Mouse (Mus musculus): ENCODE measurements at regions not wholly inside any gene's neighbourhood (a gene's known extent, or its start where the extent isn't known, plus 50 kb on each side); places are given as distances from the start of the nearest gene placed in this dataset.

DNA sequence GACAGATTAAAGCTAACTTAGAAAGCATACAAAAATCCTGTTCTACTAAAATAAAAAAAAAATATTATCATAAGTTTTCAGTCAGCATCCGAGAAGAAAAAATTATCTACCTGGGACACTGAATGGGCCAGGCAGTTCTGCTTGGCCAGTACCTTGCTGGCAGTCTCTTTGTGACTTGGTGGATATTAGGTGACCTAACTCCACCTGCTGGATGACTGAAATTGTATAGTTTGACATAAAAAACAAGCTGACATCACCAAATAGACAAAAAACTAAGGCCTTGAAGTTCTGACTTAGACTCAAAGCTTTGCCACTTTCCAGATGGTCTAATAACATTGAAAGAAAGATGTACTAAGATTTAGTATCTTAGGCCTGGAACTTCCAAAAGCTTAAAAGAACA lies 791.5 kb upstream of the Alcam start:
- WGBS, result 84% methylated on average over 1 of the region's 1 CpGs
- ATAC-seq (replicated peaks; ENCODE audit: low FRiP score), result no peak
- Histone ChIP-seq H3K4me1 (replicated peaks; ENCODE audit: control insufficient read depth, insufficient read depth, low read length) (no peaks in the 10 kb centered on the region), H3K4me2 (ENCODE audit: low read depth, low read length, severe bottlenecking) (no peak overlapping the region), H3K4me3 (ENCODE audit: low read depth, low read length) (no peak overlapping the region), H3K27ac (ENCODE audit: low read depth, low read length) (no peak overlapping the region), H3K36me3 (ENCODE audit: control insufficient read depth, insufficient read depth, low read length) (no peaks in the 10 kb centered on the region), H3K27me3 (ENCODE audit: control insufficient read depth, insufficient read depth, low read length) (no peaks in the 10 kb centered on the region), H3K9me3 (ENCODE audit: control insufficient read depth, low read length) (no peaks in the 10 kb centered on the region), H3K9ac (ENCODE audit: low read length) (no peak overlapping the region)
- DNase-seq (ENCODE audit: low spot score), result no peak

GRCm38 (mm10) chr16:53242126-53242537 lies 788.3 kb upstream of the Alcam start:
- no peak for DNase-seq (ENCODE audit: low spot score)
- Histone ChIP-seq H3K4me2 (ENCODE audit: low read depth, low read length, severe bottlenecking) (no peak overlapping the region), H3K9ac (ENCODE audit: low read length) (no peak overlapping the region), H3K36me3 (ENCODE audit: control insufficient read depth, insufficient read depth, low read length) (no peaks in the 10 kb centered on the region), H3K9me3 (ENCODE audit: control insufficient read depth, low read length) (no peaks in the 10 kb centered on the region), H3K4me3 (ENCODE audit: low read depth, low read length) (no peak overlapping the region), H3K27me3 (ENCODE audit: control insufficient read depth, insufficient read depth, low read length) (no peaks in the 10 kb centered on the region), H3K4me1 (replicated peaks; ENCODE audit: control insufficient read depth, insufficient read depth, low read length) (no peaks in the 10 kb centered on the region), H3K27ac (ENCODE audit: low read depth, low read length) (no peak overlapping the region)
- 95% methylated on average over 3 of the region's 3 CpGs for WGBS
- no peak for ATAC-seq (replicated peaks; ENCODE audit: low FRiP score)

DNA sequence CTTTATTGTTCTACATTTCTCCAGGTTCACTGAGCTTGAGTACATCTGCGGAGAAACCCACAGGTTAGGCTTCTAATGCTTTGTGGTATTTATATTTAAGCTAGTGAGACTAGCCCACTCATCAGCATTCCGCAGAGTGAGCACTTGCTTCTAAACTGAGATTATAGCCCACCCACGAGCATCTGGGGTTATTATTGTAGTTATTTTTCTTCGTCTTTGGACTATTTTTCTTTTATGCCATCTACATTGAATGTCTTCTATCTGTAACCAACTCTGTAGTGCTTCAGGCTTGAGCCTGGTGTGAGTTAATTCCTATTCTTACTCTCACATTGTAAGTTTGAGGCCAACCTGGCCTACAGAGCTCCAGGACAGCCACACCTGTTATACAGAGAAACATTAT lies 765.0 kb upstream of the Alcam start:
- no peaks in the 10 kb centered on the region for H3K27me3 ChIP-seq (ENCODE audit: control insufficient read depth, insufficient read depth, low read length)
- WGBS, result 84% methylated on average over 4 of the region's 4 CpGs
- no peak overlapping the region for H3K27ac ChIP-seq (ENCODE audit: low read depth, low read length)
- no peak for DNase-seq (ENCODE audit: low spot score)
- H3K4me1 ChIP-seq (replicated peaks; ENCODE audit: control insufficient read depth, insufficient read depth, low read length), result no peaks in the 10 kb centered on the region
- no peak overlapping the region for H3K4me2 ChIP-seq (ENCODE audit: low read depth, low read length, severe bottlenecking)
- ATAC-seq (replicated peaks; ENCODE audit: low FRiP score), result no peak
- H3K9ac ChIP-seq (ENCODE audit: low read length), result no peak overlapping the region
- no peaks in the 10 kb centered on the region for H3K9me3 ChIP-seq (ENCODE audit: control insufficient read depth, low read length)
- no peak overlapping the region for H3K4me3 ChIP-seq (ENCODE audit: low read depth, low read length)
- H3K36me3 ChIP-seq (ENCODE audit: control insufficient read depth, insufficient read depth, low read length), result no peaks in the 10 kb centered on the region

DNA sequence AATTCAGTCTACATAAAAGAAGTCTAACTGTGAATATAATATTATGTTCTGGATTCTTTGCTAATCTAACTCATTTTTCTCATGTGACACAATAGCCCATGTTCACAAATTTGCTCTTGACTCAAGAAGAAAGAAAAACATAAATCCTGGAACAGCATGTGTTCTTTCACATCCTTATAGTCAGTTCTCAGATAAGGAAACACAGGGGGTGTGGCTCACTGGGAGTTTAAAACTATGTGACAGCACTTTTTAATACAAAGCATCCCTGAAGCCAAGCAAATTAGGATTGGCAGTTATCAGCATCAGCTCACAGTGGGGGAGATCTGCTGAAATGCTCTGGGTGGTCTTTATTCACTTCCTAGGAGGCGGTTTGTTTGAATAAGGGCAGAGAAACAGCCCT lies 747.6 kb upstream of the Alcam start:
- no peaks in the 10 kb centered on the region for H3K4me1 ChIP-seq (replicated peaks; ENCODE audit: control insufficient read depth, insufficient read depth, low read length)
- no peaks in the 10 kb centered on the region for H3K27me3 ChIP-seq (ENCODE audit: control insufficient read depth, insufficient read depth, low read length)
- DNase-seq (ENCODE audit: low spot score) (no peak), ATAC-seq (replicated peaks; ENCODE audit: low FRiP score) (no peak)
- WGBS, result 19% methylated on average over 1 of the region's 1 CpGs
- no peaks in the 10 kb centered on the region for H3K36me3 ChIP-seq (ENCODE audit: control insufficient read depth, insufficient read depth, low read length)
- H3K4me2 ChIP-seq (ENCODE audit: low read depth, low read length, severe bottlenecking), result no peak overlapping the region
- no peaks in the 10 kb centered on the region for H3K9me3 ChIP-seq (ENCODE audit: control insufficient read depth, low read length)
- no peak overlapping the region for H3K4me3 ChIP-seq (ENCODE audit: low read depth, low read length)
- H3K9ac ChIP-seq (ENCODE audit: low read length), result no peak overlapping the region
- H3K27ac ChIP-seq (ENCODE audit: low read depth, low read length), result no peak overlapping the region

DNA sequence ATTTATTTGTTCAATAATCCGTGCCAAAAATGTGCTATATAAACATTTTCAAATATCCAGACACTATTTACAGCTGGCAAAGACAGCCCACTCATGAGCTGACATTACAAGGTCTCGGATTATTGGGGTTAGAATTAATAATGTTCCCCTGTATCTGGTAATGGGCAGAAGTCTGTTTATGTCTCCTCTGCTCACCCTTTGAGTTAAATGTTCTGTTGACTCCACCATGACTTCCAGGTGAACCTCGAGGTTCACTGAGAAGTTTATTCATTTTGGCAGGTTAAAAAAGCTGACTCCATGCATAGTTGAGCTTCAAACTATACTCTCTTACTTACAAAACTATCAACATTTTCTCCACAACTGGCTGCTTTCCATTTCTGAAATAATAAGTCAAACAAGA lies 732.6 kb upstream of the Alcam start:
- ATAC-seq (replicated peaks; ENCODE audit: low FRiP score), result no peak
- Histone ChIP-seq H3K36me3 (ENCODE audit: control insufficient read depth, insufficient read depth, low read length) (no peaks in the 10 kb centered on the region), H3K4me3 (ENCODE audit: low read depth, low read length) (no peak overlapping the region), H3K9ac (ENCODE audit: low read length) (no peak overlapping the region), H3K27me3 (ENCODE audit: control insufficient read depth, insufficient read depth, low read length) (no peaks in the 10 kb centered on the region), H3K27ac (ENCODE audit: low read depth, low read length) (no peak overlapping the region), H3K9me3 (ENCODE audit: control insufficient read depth, low read length) (no peaks in the 10 kb centered on the region), H3K4me2 (ENCODE audit: low read depth, low read length, severe bottlenecking) (no peak overlapping the region), H3K4me1 (replicated peaks; ENCODE audit: control insufficient read depth, insufficient read depth, low read length) (no peaks in the 10 kb centered on the region)
- DNase-seq (ENCODE audit: low spot score), result no peak
- 68% methylated on average over 3 of the region's 3 CpGs for WGBS

DNA sequence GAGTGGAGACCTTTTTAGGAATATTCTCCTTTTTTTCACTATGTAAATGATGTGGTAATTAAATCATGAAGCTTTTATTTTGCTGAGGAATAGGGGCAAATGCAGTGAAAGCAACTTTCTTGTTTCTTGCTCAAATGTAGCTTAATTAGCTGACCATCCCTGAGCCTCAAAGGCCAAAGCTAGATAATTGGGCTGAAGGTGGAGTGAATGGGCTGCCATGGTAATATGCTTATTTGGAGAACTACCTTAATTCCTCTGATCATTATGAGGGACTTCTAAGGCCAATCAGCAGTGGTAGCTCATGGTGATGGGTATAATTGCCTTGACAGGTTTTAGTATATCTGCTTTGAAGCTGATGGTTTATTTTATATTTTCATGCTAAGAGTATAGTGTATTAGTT lies 702.5 kb upstream of the Alcam start:
- Histone ChIP-seq H3K9me3 (ENCODE audit: control insufficient read depth, low read length) (no peaks in the 10 kb centered on the region), H3K27ac (ENCODE audit: low read depth, low read length) (no peak overlapping the region), H3K4me3 (ENCODE audit: low read depth, low read length) (no peak overlapping the region), H3K36me3 (ENCODE audit: control insufficient read depth, insufficient read depth, low read length) (no peaks in the 10 kb centered on the region), H3K27me3 (ENCODE audit: control insufficient read depth, insufficient read depth, low read length) (no peaks in the 10 kb centered on the region), H3K4me1 (replicated peaks; ENCODE audit: control insufficient read depth, insufficient read depth, low read length) (no peaks in the 10 kb centered on the region), H3K4me2 (ENCODE audit: low read depth, low read length, severe bottlenecking) (no peak overlapping the region), H3K9ac (ENCODE audit: low read length) (no peak overlapping the region)
- DNase-seq (ENCODE audit: low spot score) (no peak), ATAC-seq (replicated peaks; ENCODE audit: low FRiP score) (peak; percentile 89)

GRCm38 (mm10) chr16:53130677-53131076 lies 676.8 kb upstream of the Alcam start:
- Histone ChIP-seq H3K9me3 (ENCODE audit: control insufficient read depth, low read length) (no peaks in the 10 kb centered on the region), H3K9ac (ENCODE audit: low read length) (no peak overlapping the region), H3K4me1 (replicated peaks; ENCODE audit: control insufficient read depth, insufficient read depth, low read length) (no peaks in the 10 kb centered on the region), H3K27me3 (ENCODE audit: control insufficient read depth, insufficient read depth, low read length) (no peaks in the 10 kb centered on the region), H3K27ac (ENCODE audit: low read depth, low read length) (no peak overlapping the region), H3K36me3 (ENCODE audit: control insufficient read depth, insufficient read depth, low read length) (no peaks in the 10 kb centered on the region), H3K4me3 (ENCODE audit: low read depth, low read length) (no peak overlapping the region), H3K4me2 (ENCODE audit: low read depth, low read length, severe bottlenecking) (no peak overlapping the region)
- 93% methylated on average over 2 of the region's 2 CpGs for WGBS
- DNase-seq (ENCODE audit: low spot score) (no peak), ATAC-seq (replicated peaks; ENCODE audit: low FRiP score) (no peak)

DNA sequence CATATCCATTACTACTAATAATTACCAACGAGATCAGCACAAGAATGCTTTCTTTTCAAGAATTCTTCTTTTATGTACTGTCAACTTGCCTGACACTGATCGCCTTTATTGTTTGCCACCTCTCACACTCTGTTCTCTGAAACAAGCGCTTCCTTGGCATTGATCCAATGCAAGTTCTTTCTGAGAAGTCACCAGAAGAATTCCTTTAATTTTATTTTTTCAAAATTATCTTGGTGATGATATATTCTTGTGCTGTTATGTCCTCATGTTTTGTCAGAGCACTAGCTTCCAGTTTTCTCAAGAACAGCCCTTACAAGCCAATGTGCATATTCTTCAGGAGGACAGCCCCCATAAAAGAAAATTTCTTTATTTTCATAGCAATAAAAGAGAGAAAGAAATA lies 654.9 kb upstream of the Alcam start:
- no peaks in the 10 kb centered on the region for H3K4me1 ChIP-seq (replicated peaks; ENCODE audit: control insufficient read depth, insufficient read depth, low read length)
- H3K9me3 ChIP-seq (ENCODE audit: control insufficient read depth, low read length), result no peaks in the 10 kb centered on the region
- H3K27me3 ChIP-seq (ENCODE audit: control insufficient read depth, insufficient read depth, low read length), result no peaks in the 10 kb centered on the region
- ATAC-seq (replicated peaks; ENCODE audit: low FRiP score) (no peak), DNase-seq (ENCODE audit: low spot score) (no peak)
- no peak overlapping the region for H3K27ac ChIP-seq (ENCODE audit: low read depth, low read length)
- H3K4me3 ChIP-seq (ENCODE audit: low read depth, low read length), result no peak overlapping the region
- no peaks in the 10 kb centered on the region for H3K36me3 ChIP-seq (ENCODE audit: control insufficient read depth, insufficient read depth, low read length)
- H3K4me2 ChIP-seq (ENCODE audit: low read depth, low read length, severe bottlenecking), result no peak overlapping the region
- no peak overlapping the region for H3K9ac ChIP-seq (ENCODE audit: low read length)
- WGBS, result 83% methylated on average over 3 of the region's 3 CpGs

- DNase-seq (ENCODE audit: low spot score) (no peak), ATAC-seq (replicated peaks; ENCODE audit: low FRiP score) (no peak)
- no peak overlapping the region for H3K27ac ChIP-seq (ENCODE audit: low read depth, low read length)
- H3K36me3 ChIP-seq (ENCODE audit: control insufficient read depth, insufficient read depth, low read length), result no peaks in the 10 kb centered on the region
- H3K9me3 ChIP-seq (ENCODE audit: control insufficient read depth, low read length), result no peaks in the 10 kb centered on the region
- no peaks in the 10 kb centered on the region for H3K27me3 ChIP-seq (ENCODE audit: control insufficient read depth, insufficient read depth, low read length)
- H3K4me2 ChIP-seq (ENCODE audit: low read depth, low read length, severe bottlenecking), result no peak overlapping the region
- H3K9ac ChIP-seq (ENCODE audit: low read length), result no peak overlapping the region
- no peak overlapping the region for H3K4me3 ChIP-seq (ENCODE audit: low read depth, low read length)
- 74% methylated on average over 2 of the region's 2 CpGs for WGBS
- H3K4me1 ChIP-seq (replicated peaks; ENCODE audit: control insufficient read depth, insufficient read depth, low read length), result no peaks in the 10 kb centered on the region
Measured at GRCm38 (mm10) chr16:53095396-53095929, 641.6 kb upstream of the Alcam start.
